Mouse (Mus musculus) ES-E14 (cell line): Measurements from ENCODE around the gene Scyl2. TPM values are rescaled to one million over a fixed set of nuclear protein-coding genes. Genes with fewer than 3 reads are reported as not detected.
A peak's percentile ranks its signal among the peaks of the same experiment; 100 is the strongest.

ENCODE experiments used
- DNase-seq: peaks from one replicate; pipeline ENCODE4 v3.0.0-alpha.2; 2013; ENCODE audit warnings: low read depth, low spot score
- H3K27ac ChIP-seq: 2 replicates; pipeline ENCODE4 v1.5.1; 2012; ENCODE audit warnings: low read depth, mild to moderate bottlenecking, low read length, moderate library complexity, mixed read lengths; ENCODE audit not compliant: poor library complexity, insufficient read depth, severe bottlenecking
- H3K36me3 ChIP-seq: 2 replicates; pipeline ENCODE4 v1.6.1; 2012; ENCODE audit warnings: mild to moderate bottlenecking, low read length, moderate library complexity, mixed read lengths; ENCODE audit not compliant: control insufficient read depth, poor library complexity, insufficient read depth, severe bottlenecking
- H3K4me1 ChIP-seq, 2 experiments: fragments of 150-350 bp in 1 of 2; sonication (generic) in 1 of 2; 2 replicates each; pipeline ENCODE4 v1.6.1; 2012; ENCODE audit warnings: low read length in 2 of 2, mild to moderate bottlenecking in 1 of 2, mixed read lengths in 1 of 2; ENCODE audit not compliant: control insufficient read depth in 2 of 2, insufficient read depth in 2 of 2, poor library complexity in 1 of 2
- H3K4me3 ChIP-seq, 2 experiments: fragments of 150-350 bp in 1 of 2; sonication (generic) in 1 of 2; 2 replicates each; pipeline ENCODE4 v1.5.1; 2012; ENCODE audit warnings: low read length in 2 of 2, low read depth in 1 of 2, mild to moderate bottlenecking in 1 of 2, mixed read lengths in 1 of 2; ENCODE audit not compliant: insufficient read depth in 1 of 2, poor library complexity in 1 of 2, severe bottlenecking in 1 of 2
- H3K9ac ChIP-seq: 2 replicates; pipeline ENCODE4 v1.6.1; 2012; ENCODE audit warnings: low read depth, mild to moderate bottlenecking, low read length, mixed read lengths; ENCODE audit not compliant: poor library complexity, insufficient read depth, severe bottlenecking
- H3K9me3 ChIP-seq: fragments of 150-350 bp; sonication (generic); 2 replicates; pipeline ENCODE4 v1.6.1; 2012; ENCODE audit warnings: low read depth, mild to moderate bottlenecking, low read length; ENCODE audit not compliant: control insufficient read depth, insufficient read depth
- CHD2 ChIP-seq: IDR thresholded peaks from 2 replicates; pipeline ENCODE4 v1.6.1; 2014; ENCODE audit warnings: mild to moderate bottlenecking, low read depth, low read length, inconsistent platforms
- HCFC1 ChIP-seq: IDR thresholded peaks from 2 replicates; pipeline ENCODE4 v1.6.1; 2012; ENCODE audit warnings: low read length, inconsistent platforms, borderline replicate concordance; ENCODE audit not compliant: insufficient read depth
- MAFK ChIP-seq: IDR thresholded peaks from 2 replicates; pipeline ENCODE4 v1.6.1; 2014; ENCODE audit warnings: mild to moderate bottlenecking, low read depth, low read length, inconsistent platforms; ENCODE audit not compliant: insufficient read depth
- ZC3H11A ChIP-seq: IDR thresholded peaks from 2 replicates; pipeline ENCODE4 v1.6.1; 2012; ENCODE audit warnings: low read depth, mild to moderate bottlenecking, inconsistent platforms, low read length, borderline replicate concordance
- ZNF384 ChIP-seq: IDR thresholded peaks from 2 replicates; pipeline ENCODE4 v1.6.1; 2012; ENCODE audit warnings: low read depth, low read length, inconsistent platforms
- in situ Hi-C, 2 experiments: fragments of 600-800 bp; cut with MboI; formaldehyde crosslinking; loops; one replicate each; pipeline ENCODE4 v1.15.1; 2025; ENCODE audit warnings: low sequenced_read_pairs in 2 of 2, inconsistent platforms in 1 of 2; ENCODE audit not compliant: unreplicated experiment in 2 of 2
- total RNA-seq: library from RNA; depleted of rRNA; stranded (reverse); fragments of 300-350 nt; gene quantifications from 2 replicates; pipeline ENCODE4 v1.2.3, GENCODE M21; 2012

The Scyl2 gene
- total RNA-seq, 1 experiment = 17.7 TPM

DNA sequence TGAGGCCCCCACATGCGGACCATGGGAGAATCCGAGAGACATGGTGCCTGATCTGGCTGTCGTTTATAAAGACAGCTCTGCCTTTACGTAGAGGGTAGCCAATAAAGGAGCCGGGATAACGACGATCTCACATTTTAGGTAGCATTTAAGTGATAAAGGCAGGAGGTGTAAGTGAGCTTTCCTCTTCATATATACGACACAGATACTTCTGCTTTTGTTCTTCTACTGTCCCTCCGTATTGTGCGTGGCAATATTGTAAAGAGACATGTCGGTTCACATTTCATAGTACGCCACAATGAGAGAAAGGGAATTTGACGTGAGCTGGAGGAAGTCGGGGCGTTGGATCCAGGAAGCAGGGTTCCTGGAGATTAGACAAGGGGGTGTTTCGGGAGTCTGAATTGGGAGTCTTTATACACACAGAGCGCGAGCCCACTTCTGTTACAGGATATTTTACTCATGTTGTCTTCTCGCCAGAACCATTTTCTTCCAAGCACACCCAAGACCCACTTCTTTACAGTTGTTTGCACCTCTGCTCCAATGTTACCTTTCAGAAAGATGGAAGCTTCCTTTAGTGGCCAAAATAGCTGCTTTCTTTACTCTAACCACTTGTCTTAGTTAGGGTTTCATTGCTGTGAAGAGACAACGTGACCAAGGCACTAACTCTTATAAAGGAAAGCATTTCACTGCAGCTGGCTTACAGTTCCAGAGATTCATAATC, 9.3 kb upstream of the Scyl2 start:
- TF ChIP-seq HCFC1 = no peak
- Histone ChIP-seq H3K4me1 (no peaks in the 10 kb centered on the region), H3K36me3 (no peaks in the 10 kb centered on the region), H3K9ac (no peak overlapping the region), H3K27ac (no peak overlapping the region), H3K4me3 (no peak overlapping the region), H3K9me3 (no peaks in the 10 kb centered on the region)
- DNase-seq = no peak
- in situ Hi-C loops = no loop called here

DNA sequence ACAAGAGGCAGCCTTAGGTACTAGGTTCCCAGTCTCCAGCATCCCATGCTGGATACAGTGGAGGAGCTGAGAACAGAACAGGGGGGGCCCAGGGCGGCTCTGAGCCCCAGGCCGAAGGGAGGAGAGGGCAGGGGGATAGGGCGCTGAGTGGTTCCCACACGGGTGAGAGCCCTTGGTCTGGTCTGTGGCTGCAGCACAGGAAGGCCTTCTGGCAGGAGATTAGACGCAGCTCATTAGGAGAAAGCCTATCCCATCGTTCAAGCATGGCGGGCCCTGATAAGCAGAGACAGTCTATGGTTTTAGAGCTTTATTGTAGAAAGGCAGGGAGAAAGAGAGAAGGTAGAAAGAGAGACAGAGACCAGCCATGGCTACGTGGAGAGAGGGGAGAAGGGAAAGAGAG, 3.9 kb upstream of the Scyl2 start:
- Histone ChIP-seq H3K4me1 (peaks cover 0 to 2% of the 10 kb centered on the region in 2 experiments; a peak in 1 of 4 replicates), H3K27ac (no peak overlapping the region), H3K36me3 (no peaks in the 10 kb centered on the region), H3K9me3 (no peaks in the 10 kb centered on the region), H3K4me3 (peak overlapping the region; percentile 36 to 52), H3K9ac (peak overlapping the region; percentile 61; the same call in 1 of the 2 replicates)
- no peak for DNase-seq
- in situ Hi-C loops = no loop called here
- no peak for TF ChIP-seq HCFC1
- no peak for TF ChIP-seq ZC3H11A
- no peak for TF ChIP-seq MAFK
- no peak for TF ChIP-seq ZNF384
- no peak for TF ChIP-seq CHD2

DNA sequence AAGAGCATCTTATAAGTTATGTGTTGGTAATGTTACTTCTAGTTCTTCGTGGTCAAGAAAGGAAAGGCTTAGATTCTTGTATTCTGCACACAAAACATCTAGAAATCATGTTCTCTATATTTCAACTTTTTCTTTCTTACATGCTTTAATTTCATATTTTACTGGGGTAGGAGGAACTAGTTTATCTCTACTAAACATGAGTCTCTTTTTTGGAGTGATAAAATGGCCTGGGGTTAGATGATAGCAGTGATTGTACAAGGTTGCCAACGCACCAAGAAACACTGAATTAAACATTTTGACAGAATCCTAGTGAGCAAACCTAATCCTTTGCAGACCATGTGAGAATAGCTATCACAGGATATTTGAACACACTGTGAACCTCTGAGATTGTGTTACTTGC, 1.4 kb upstream of the Scyl2 start:
- Histone ChIP-seq H3K27ac (no peak overlapping the region), H3K4me3 (no peak overlapping the region), H3K4me1 (peaks cover 2% of the 10 kb centered on the region in 2 experiments; a peak in 1 of 4 replicates), H3K9ac (no peak overlapping the region), H3K36me3 (no peaks in the 10 kb centered on the region; the same call in 1 of the 2 replicates), H3K9me3 (no peaks in the 10 kb centered on the region)
- DNase-seq = no peak
- no peak for TF ChIP-seq MAFK
- in situ Hi-C loops = no loop called here

DNA sequence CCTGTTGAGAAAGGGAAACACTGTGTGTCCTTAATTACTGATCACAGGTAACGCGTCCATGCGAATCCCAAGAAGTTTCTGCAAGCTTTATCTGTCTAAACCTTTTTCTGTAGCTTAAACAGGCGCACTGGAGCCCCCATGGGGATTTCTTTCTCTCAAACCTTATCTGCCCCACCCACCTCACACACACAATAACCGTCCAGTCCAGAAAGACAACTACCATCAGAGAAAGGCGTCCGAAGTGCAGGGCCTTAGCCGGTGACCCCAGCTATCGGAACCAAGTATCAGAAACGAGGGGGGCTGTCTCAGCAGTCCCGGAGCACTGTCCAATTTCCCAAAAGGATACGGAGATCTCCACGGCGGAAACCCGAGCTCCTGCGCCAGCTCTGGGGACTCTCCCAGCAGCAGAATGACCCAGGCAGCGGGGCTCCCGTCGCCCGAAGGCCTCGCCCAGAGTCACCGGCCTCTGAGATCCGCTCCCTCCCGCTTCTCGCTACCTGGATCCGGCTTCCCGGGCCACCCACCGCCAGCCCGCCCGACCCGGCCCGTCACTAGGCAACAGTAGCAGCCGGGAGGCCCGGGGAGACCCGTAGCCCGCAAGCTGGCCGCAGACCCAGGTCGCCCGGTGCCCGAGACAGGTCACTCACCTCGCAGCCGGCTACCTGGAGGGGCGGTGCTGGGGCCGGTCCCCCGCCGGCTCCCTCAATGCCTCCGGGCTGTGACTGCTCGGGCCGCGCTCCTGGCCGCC, 520 bp downstream of the Scyl2 start:
- Histone ChIP-seq H3K9me3 (no peaks in the 10 kb centered on the region), H3K36me3 (no peaks in the 10 kb centered on the region; the same call in 1 of the 2 replicates), H3K27ac (no peak overlapping the region), H3K4me3 (peak overlapping the region; percentile 79 to 95), H3K4me1 (peaks cover 2% of the 10 kb centered on the region in 2 experiments; a peak in 1 of 4 replicates), H3K9ac (peak overlapping the region; percentile 87)
- TF ChIP-seq CHD2 (no peak), MAFK (no peak), ZNF384 (no peak), ZC3H11A (no peak), HCFC1 (no peak)
- DNase-seq = no peak
- in situ Hi-C loops = no loop called here

DNA sequence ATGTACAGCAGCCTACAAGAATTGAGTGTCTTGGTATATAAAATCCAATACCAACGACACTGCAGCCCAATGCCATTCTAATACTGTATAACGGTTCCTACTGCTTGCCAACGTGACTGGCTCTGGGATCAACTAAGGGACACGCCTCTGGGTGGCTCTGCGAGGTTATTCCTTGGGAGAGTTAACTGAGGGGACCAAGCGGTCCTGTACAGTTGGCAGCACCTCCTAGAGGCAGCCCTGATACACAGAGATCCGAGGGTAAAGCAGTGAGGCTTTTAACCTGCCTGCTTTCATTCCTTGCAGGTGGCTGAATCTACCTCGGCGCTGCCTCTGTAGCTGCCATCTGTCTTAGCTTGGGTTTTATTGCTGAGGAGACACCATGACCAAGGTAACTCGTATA, 3.1 kb downstream of the Scyl2 start:
- in situ Hi-C loops = no loop called here
- H3K9ac ChIP-seq = no peak overlapping the region
- DNase-seq = no peak
- no peaks in the 10 kb centered on the region for H3K9me3 ChIP-seq
- H3K4me3 ChIP-seq = no peak overlapping the region
- no peaks in the 10 kb centered on the region; the same call in 1 of the 2 replicates for H3K36me3 ChIP-seq
- no peak overlapping the region for H3K27ac ChIP-seq
- TF ChIP-seq MAFK = no peak
- no peak for TF ChIP-seq HCFC1
- TF ChIP-seq CHD2 = no peak
- TF ChIP-seq ZNF384 = no peak
- TF ChIP-seq ZC3H11A = no peak
- 0 out of 4 replicates have a peak, but pooled peaks cover 0 to 2% of the 10 kb centered on the region in 2 experiments for H3K4me1 ChIP-seq
